ENCODE assay signal across 10 mouse cellular contexts in genomic region chr1:182255031-182255430, GRCm38 (mm10). TPM values are rescaled to one million over a fixed set of nuclear protein-coding genes. Genes with fewer than 3 reads are reported as not detected.
DNase-seq lines count a peak whose midpoint lies in the region; ATAC-seq and TF ChIP-seq lines count a peak whose summit lies in the region.
"Had no signal": no experiment of that assay in that cellular context is flagged by ENCODE, and none has a peak within 500 bp of the region (broad histone marks: within the 10 kb centered on the region; RNA-seq: fewer than 3 reads in every experiment).

No protein-coding gene starts in this region.

- no peaks in the 10 kb centered on the region for H3K36me3 ChIP-seq in forebrain, embryonic 10.5 days (replicated peaks)
- H3K36me3 ChIP-seq in kidney, adult 2 months (ENCODE audit: control insufficient read depth, insufficient read depth, low read length) = no peaks in the 10 kb centered on the region
- H3K36me3 ChIP-seq: midbrain, embryonic 15.5 days had no signal

- 91% methylated on average over 11 of the region's 11 CpGs for WGBS in forebrain, embryonic 10.5 days
- 81% methylated on average over 11 of the region's 11 CpGs for WGBS in kidney, adult 2 months

- H3K9me3 ChIP-seq in forebrain, embryonic 10.5 days = peaks cover 11% of the 10 kb centered on the region; the same call in 1 of the 2 replicates
- H3K9me3 ChIP-seq: midbrain, embryonic 15.5 days had no signal

- no peak for TF ChIP-seq CTCF in kidney, adult 2 months (conservative IDR thresholded peaks at IDR 0.05; ENCODE audit: insufficient read depth, insufficient read length, low read depth, low read length)

- TF ChIP-seq POLR2A in kidney, adult 2 months (IDR thresholded peaks at IDR 0.05; ENCODE audit: low read depth, low read length) = no peak

- DNase-seq in adrenal gland, postnatal 14 days = peak; percentile 17
- DNase-seq in adrenal gland, adult 18-20 months (ENCODE audit: low spot score in 2 of 2) = no peak
- peak; percentile 11 to 45 for DNase-seq in thymus, adult 18-20 months
- no peak for DNase-seq in gastrocnemius, postnatal 4 days (ENCODE audit: low spot score in 2 of 2)
- DNase-seq in forebrain, embryonic 10.5 days (ENCODE audit: extremely low spot score, low spot score) = no peak
- no peak for DNase-seq in kidney, adult 2 months
- DNase-seq: kidney, adult 18-20 months had no signal

- H3K27me3 ChIP-seq in forebrain, embryonic 10.5 days (ENCODE audit: poor library complexity, severe bottlenecking) = peaks cover 22% of the 10 kb centered on the region; the same call in 1 of the 2 replicates
- no peaks in the 10 kb centered on the region for H3K27me3 ChIP-seq in kidney, adult 2 months (replicated peaks; ENCODE audit: control insufficient read depth, insufficient read depth, low read length)
- H3K27me3 ChIP-seq: midbrain, embryonic 15.5 days had no signal

- H3K27ac ChIP-seq in forebrain, embryonic 10.5 days = no peak overlapping the region
- H3K27ac ChIP-seq in kidney, adult 2 months (ENCODE audit: insufficient read depth, low read depth, low read length) = no peak overlapping the region
- H3K27ac ChIP-seq: midbrain, embryonic 15.5 days had no signal

- ATAC-seq in granulocyte monocyte progenitor cell, adult 5-6 weeks (replicated peaks; ENCODE audit: poor library complexity, severe bottlenecking) = peak; percentile 98
- ATAC-seq in megakaryocyte-erythroid progenitor cell, adult 5-6 weeks (replicated peaks; ENCODE audit: low FRiP score, low TSS enrichment, poor library complexity, severe bottlenecking) = peak; percentile 50; the same call in 1 of the 2 replicates
- ATAC-seq: midbrain, embryonic 15.5 days had no signal

- H3K4me3 ChIP-seq in forebrain, embryonic 10.5 days = no peak overlapping the region
- H3K4me3 ChIP-seq in kidney, adult 2 months (ENCODE audit: insufficient read depth, low read depth, low read length) = no peak overlapping the region
- H3K4me3 ChIP-seq: midbrain, embryonic 15.5 days had no signal

- H3K4me1 ChIP-seq in forebrain, embryonic 10.5 days = peaks cover 12% of the 10 kb centered on the region
- peaks cover 4% of the 10 kb centered on the region; the same call in 1 of the 2 replicates for H3K4me1 ChIP-seq in kidney, adult 2 months (ENCODE audit: control insufficient read depth, insufficient read depth, low read length)
- H3K4me1 ChIP-seq: midbrain, embryonic 15.5 days had no signal

RNA-seq across cellular contexts. Expression of gene Degs1, which starts 27.6 kb away (rescaled TPM):
- 78.1 and 86.7 TPM in 2 replicates for total RNA-seq in adrenal gland, postnatal 14 days (2021)
- total RNA-seq in adrenal gland, adult 18-20 months (2021) = 10 to 100 TPM; 77.1 to 82.5 TPM
- 47.8 and 48.3 TPM in 2 replicates for total RNA-seq in granulocyte monocyte progenitor cell, adult 5-6 weeks (2014; fragmentation: Nextera tagmentation)
- total RNA-seq in granulocyte monocyte progenitor cell, adult 5-6 weeks (2017) = 41.5 and 45.5 TPM in 2 replicates
- 37.5 and 39.8 TPM in 2 replicates for total RNA-seq in megakaryocyte-erythroid progenitor cell, adult 5-6 weeks (2014; fragmentation: Nextera tagmentation)
- total RNA-seq in megakaryocyte-erythroid progenitor cell, adult 5-6 weeks (2017) = 35.8 and 36.9 TPM in 2 replicates
- total RNA-seq in gastrocnemius, postnatal 4 days (2021) = 10 to 100 TPM; 47.5 to 52.7 TPM
- 64.3 and 69.1 TPM in 2 replicates for polyA plus RNA-seq in forebrain, embryonic 10.5 days (2016; fragmentation: Nextera tagmentation; extraction: Ambion mirVana)
- polyA plus RNA-seq in kidney, adult 2 months (2012; rRNA removed) = 137 and 158 TPM in 2 replicates

Comparison
In these comparisons a context has a peak if more than half of its experiments do, and no peak if none do; other contexts are left out.
1. DNase-seq: peak in adrenal gland, postnatal 14 days (single experiment) and thymus, adult 18-20 months (2 of 2); none in adrenal gland, adult 18-20 months (0 of 2), gastrocnemius, postnatal 4 days (0 of 2), forebrain, embryonic 10.5 days (single experiment) and kidney, adult 2 months (single experiment).